Mouse (Mus musculus) thymus, adult 2 months (tissue): ENCODE measurements around the gene Ncdn.

Experiments
- CTCF ChIP-seq: fragments of 200-500 bp; IDR thresholded peaks from 2 replicates; pipeline ENCODE4 v1.5.1; 2012; ENCODE audit warnings: mild to moderate bottlenecking, control low read depth, low read length, moderate library complexity, borderline replicate concordance; ENCODE audit not compliant: control insufficient read depth, poor library complexity, insufficient read depth; ENCODE audit errors: extremely low read depth
- POLR2A ChIP-seq: fragments of 200-500 bp; IDR thresholded peaks from 2 replicates; pipeline ENCODE4 v1.6.1; 2012; ENCODE audit warnings: mild to moderate bottlenecking, low read length, control low read depth, moderate library complexity; ENCODE audit not compliant: control insufficient read depth, poor library complexity, insufficient read depth; ENCODE audit errors: extremely low read depth

- no peak for TF ChIP-seq CTCF
- TF ChIP-seq POLR2A = no peak
Measured at GRCm38 (mm10) chr4:126748381-126748780, 4.9 kb downstream of the Ncdn start.
